Mouse (Mus musculus) kidney, adult 2 months (tissue): Measurements from ENCODE around the gene Fem1a.
"Not testable (repeated sequence)": the region's sequence is repeated elsewhere in the genome, so short reads cannot be mapped to it uniquely, and the experiment has no call there.

Experiments used
- CTCF ChIP-seq: fragments of 200-500 bp; conservative IDR thresholded peaks from 2 replicates; pipeline ENCODE4 v1.5.1; 2011; ENCODE audit warnings: low read depth, mild to moderate bottlenecking, control low read depth, low read length, moderate library complexity, mixed read lengths; ENCODE audit not compliant: insufficient read depth, insufficient read length
- POLR2A ChIP-seq: fragments of 200-500 bp; IDR thresholded peaks from one replicate; pipeline ENCODE4 v1.6.1; 2011; ENCODE audit warnings: low read depth, low read length, control low read depth

- not testable (repeated sequence) for TF ChIP-seq POLR2A, CTCF
Observed at GRCm38 (mm10) chr17:56258269-56258668, 1.7 kb downstream of the Fem1a start.
